Mouse (Mus musculus) hematopoietic stem cell, adult 5-6 weeks (primary cell): ENCODE data around the gene Adam1b. TPM values are rescaled to one million over a fixed set of nuclear protein-coding genes. Genes with fewer than 3 reads are reported as not detected.

ENCODE experiments used
- ATAC-seq, 2 experiments: fragments of 125-278 bp in 1 of 2; replicated peaks in 1 of 2; 2 replicates each; pipeline ENCODE4 v1.8.0; 2016 to 2017; ENCODE audit warnings: inconsistent platforms in 2 of 2, mild to moderate bottlenecking in 2 of 2, moderate number of reproducible peaks in 2 of 2, low read depth in 1 of 2, moderate TSS enrichment in 1 of 2; ENCODE audit not compliant: low FRiP score in 2 of 2, poor library complexity in 2 of 2, severe bottlenecking in 2 of 2, insufficient read depth in 1 of 2, low TSS enrichment in 1 of 2
- total RNA-seq: library from RNA; stranded (forward); fragments of 172-1452, 232-1000 nt; gene quantifications from 2 replicates; pipeline ENCODE4 v1.2.3, GENCODE M21; 2017

Adam1b gene
- total RNA-seq, 1 experiment from 2014 or later: not detected

GRCm38 (mm10) chr5:121453743-121454502, 49.3 kb downstream of the Adam1b start:
- ATAC-seq: no peak

- no peak for ATAC-seq
These were observed 50.3 kb downstream of the Adam1b start for GRCm38 (mm10) chr5:121452906-121453305.

- ATAC-seq: peak; percentile 76 to 85
These were observed 51.0 kb downstream of the Adam1b start, which contains the start of gene Erp29 for GRCm38 (mm10) chr5:121452026-121452869. Erp29 (minus strand) TSS chr5:121452506.

GRCm38 (mm10) chr5:121451644-121452025, 51.6 kb downstream of the Adam1b start, which contains the start of gene Tmem116:
Tmem116 (plus strand) TSS chr5:121451893.
- ATAC-seq: no peak; a peak in 1 of 4 replicates

DNA sequence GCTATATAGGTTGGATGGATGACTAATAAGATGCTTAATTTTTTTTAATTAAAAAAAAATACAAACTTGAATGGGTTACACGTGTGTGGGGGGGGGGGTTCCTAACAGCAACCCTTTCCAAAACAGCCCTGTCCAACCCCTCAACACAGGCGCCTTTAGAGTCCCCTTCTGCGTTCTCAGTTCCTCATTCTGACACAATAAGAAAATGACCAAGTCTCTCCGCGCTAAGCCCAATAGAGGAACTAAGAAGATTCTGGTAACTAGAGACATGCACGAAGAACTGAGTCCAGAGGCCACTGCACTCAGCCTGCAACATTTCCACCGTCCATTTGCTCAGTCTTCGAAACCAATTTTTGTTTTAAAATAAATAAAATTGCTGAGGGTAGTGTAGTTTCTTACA, 52.0 kb downstream of the Adam1b start:
- peak; percentile 64 to 74 for ATAC-seq

- ATAC-seq: no peak
These were observed 52.8 kb downstream of the Adam1b start for GRCm38 (mm10) chr5:121450476-121450875.

Other genes starting within 250 kb of the Adam1b start
- gene Trafd1, start 117.8 kb downstream of the Adam1b start, total RNA-seq: 50.9 and 62.7 TPM in 2 replicates
- gene Naa25, start 105.5 kb downstream of the Adam1b start, total RNA-seq: 52.6 and 78.0 TPM in 2 replicates
- 0.79 TPM in 1 of 2 replicates, not detected in the other for gene Tmem116, start 51.5 kb downstream of the Adam1b start, total RNA-seq
- gene Erp29, start 50.9 kb downstream of the Adam1b start, total RNA-seq: 404 and 511 TPM in 2 replicates
- gene Adam1a, start 42.0 kb upstream of the Adam1b start, total RNA-seq: 2.8 and 6.0 TPM in 2 replicates
- not detected in 2 replicates for gene Gm42878, start 42.0 kb upstream of the Adam1b start, total RNA-seq
- 89.9 and 107 TPM in 2 replicates for gene Mapkapk5, start 42.5 kb upstream of the Adam1b start, total RNA-seq
- gene Aldh2, start 90.4 kb upstream of the Adam1b start, total RNA-seq: 354 and 532 TPM in 2 replicates
- gene Acad12, start 115.5 kb upstream of the Adam1b start, total RNA-seq: 5.0 and 9.0 TPM in 2 replicates
- 2.7 and 5.3 TPM in 2 replicates for gene Acad10, start 157.1 kb upstream of the Adam1b start, total RNA-seq
- 61.5 and 65.9 TPM in 2 replicates for gene Brap, start 157.1 kb upstream of the Adam1b start, total RNA-seq
- gene Atxn2, start 207.9 kb upstream of the Adam1b start, total RNA-seq: 42.7 and 56.5 TPM in 2 replicates